Mouse (Mus musculus): ENCODE measurements around the gene Mark4.

The Mark4 gene

GRCm38 (mm10) chr7:19399496-19400280 is 58.9 kb downstream of the Mark4 start:
- DNase-seq (ENCODE audit: low spot score) = peak; percentile 70

- no peak for DNase-seq (ENCODE audit: low spot score)
Measured at GRCm38 (mm10) chr7:19394484-19394883, 64.1 kb downstream of the Mark4 start.

DNA sequence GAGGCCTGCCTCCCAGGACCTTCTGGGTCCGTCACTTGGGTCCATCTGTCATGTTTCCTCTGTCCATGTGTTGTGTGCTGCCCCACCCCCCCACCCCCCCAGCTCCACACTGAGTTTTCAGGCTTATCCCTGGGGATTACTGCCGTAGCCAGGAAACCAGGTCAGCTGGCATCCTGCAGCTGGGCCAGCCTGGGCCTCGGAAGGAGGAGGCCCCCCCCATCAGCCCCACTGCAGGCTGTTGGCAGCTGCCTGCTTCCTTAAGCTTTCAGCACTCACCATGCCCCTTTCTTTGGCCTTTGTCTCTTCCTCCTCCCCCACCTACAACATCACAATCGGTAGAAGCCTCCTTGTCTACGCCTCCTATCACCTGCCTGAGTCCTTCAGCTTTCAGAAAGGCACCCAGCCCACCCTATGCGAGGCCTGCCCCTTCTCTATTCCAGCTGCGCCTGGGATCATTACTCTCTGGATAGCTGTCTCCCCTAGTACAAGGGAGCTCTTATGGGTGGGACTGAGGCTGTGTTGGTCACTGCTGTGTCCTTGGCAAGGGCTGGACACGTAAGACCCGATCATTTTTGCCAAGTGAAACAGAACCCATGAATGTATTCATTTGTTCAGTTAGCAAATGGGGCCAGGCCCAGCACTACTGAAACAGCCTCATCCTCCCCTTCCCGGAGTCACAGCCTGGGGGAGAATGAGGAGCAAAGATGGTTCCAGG is 69.8 kb downstream of the Mark4 start:
- DNase-seq (ENCODE audit: low spot score) = no peak

DNA sequence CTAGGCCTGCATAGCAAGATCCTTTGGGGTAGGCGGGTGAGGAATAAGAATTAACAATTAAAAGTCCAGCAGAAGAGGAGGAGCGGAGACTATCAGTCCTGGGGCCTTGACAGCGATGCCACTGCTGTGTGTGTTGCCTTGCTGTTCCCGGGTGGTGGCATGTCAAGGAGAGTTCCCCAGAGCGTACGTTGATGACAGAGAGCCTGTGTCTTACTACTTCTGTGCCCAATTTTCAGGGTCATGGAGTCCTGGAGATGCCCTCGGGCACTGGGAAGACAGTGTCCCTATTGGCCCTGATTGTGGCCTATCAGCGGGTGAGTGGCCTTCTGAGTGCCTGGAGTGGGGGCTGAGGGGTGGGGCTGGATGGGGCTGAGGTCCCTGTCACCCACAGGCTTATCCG is 74.9 kb downstream of the Mark4 start:
- DNase-seq (ENCODE audit: low spot score) = no peak

DNA sequence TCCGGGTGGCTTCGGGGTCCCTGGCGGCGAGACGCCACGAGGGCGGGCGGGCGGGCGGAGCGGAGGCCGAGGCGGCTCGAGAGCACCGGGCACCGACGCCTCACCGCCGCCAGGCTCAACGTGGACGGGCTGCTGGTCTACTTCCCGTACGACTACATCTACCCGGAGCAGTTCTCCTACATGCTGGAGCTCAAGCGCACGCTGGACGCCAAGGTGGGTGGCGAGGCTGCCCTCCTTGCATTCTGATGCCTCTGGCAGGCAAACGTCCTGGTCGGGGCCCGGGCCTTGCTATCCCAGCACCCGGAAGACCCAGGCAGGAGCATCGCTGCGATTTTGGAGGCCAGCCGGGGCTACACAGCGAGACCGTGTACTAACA is 76.5 kb downstream of the Mark4 start:
- no peak for DNase-seq (ENCODE audit: low spot score)

DNA sequence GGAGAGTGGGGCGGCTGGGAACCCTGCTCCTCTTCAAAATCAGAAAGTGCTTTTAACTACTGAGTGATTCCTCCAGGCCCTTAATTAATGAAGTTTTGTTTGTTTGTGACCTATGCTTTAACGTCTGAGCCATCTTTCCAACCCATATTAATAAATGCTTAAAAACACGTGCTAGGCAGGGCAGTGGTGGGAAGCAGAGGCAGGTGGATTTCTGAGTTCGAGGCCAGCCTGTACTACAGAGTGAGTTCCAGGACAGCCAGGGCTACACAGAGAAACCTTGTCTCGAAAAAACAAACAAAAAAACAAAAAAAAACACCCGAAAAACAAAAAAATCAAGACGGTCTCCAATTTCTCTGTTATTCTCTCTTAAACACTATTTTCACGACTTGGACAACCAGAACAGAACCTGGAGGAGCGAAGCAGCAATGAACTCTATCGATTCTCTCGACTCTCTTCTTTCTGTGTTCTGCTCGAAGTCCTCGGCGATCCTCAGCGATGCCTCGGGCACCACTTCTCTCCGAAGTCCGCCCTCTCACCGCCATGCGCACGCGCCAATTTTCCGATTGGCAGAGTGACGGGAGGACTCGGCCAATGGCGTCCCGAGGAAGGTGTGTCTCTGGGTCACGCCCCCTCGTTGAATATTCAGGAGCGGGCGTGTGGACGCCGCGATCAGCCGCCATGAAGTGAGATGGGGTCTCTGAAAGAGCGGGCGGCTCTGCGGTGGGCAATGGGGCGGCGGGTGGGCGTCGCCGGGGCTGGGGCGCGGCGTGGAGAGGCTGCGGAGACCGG is 77.0 kb downstream of the Mark4 start, which contains the start of gene Ercc2:
Gene Ercc2, plus strand, starts transcription at position 634 of the 789 bp plus-strand sequence.
- DNase-seq (ENCODE audit: low spot score) = peak; percentile 99

- no peak for DNase-seq (ENCODE audit: low spot score)
Measured at GRCm38 (mm10) chr7:19378049-19378448, 80.6 kb downstream of the Mark4 start.

DNA sequence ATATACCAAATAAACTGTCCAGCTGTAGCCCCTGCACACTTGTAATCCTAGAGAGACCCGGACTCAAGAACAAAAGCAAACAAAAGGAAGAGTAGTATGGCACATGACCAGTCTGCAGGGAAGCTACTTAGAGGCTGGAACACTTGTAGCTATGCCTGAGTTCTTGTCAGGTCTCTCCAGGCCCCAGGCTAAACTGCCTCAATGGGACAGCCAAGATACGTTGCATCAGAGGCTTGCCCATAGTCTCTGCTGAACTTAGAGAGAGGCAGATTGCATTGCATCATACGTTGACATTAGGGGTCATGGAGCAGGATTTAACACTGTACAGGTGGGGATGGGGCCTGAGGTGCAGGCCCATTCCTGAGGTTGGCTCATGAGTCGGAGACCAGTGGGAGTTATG is 82.6 kb downstream of the Mark4 start:
- no peak for DNase-seq (ENCODE audit: low spot score)

DNA sequence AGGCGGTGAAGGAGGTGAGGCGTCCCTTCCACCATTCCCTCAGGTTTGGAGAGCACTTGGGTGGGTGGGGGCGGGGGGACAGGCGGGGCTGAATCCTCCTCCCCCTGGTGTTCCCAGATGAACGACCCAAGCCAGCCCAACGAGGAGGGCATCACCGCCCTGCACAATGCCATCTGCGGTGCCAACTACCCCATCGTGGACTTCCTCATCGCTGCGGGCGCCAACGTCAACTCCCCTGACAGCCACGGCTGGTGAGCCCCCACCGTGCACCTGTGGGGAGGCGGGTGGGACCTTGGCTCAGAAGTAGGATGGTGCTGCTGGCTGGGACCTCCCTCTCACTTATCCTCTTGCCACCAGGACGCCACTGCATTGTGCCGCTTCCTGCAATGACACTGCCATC is 83.3 kb downstream of the Mark4 start:
- DNase-seq (ENCODE audit: low spot score) = no peak

Data from lung, postnatal 25 days (tissue).